Mouse (Mus musculus) hindbrain, postnatal 0 days (tissue): Measurements from ENCODE around the gene Lrrc17. TPM values are rescaled to one million over a fixed set of nuclear protein-coding genes. Genes with fewer than 3 reads are reported as not detected.

ENCODE experiments used
- ATAC-seq: fragments of 200-750 bp; cut with Nextera tagmentation; 2 replicates; pipeline ENCODE4 v1.8.0; 2017; ENCODE audit warnings: mild to moderate bottlenecking, moderate TSS enrichment, moderate library complexity
- DNase-seq: peaks from one replicate; pipeline ENCODE4 v3.0.0-alpha.2; 2015; ENCODE audit warnings: low spot score
- H3K27ac ChIP-seq: fragments of 300-500 bp; sonication (generic); 2 replicates; pipeline ENCODE4 v1.5.1; 2014; ENCODE audit warnings: mild to moderate bottlenecking
- H3K27me3 ChIP-seq: fragments of 300-500 bp; sonication (generic); 2 replicates; pipeline ENCODE4 v1.6.1; 2014; ENCODE audit warnings: low read length, mixed read lengths; ENCODE audit not compliant: insufficient read depth
- H3K36me3 ChIP-seq: fragments of 300-500 bp; sonication (generic); 2 replicates; pipeline ENCODE4 v1.6.1; 2014; ENCODE audit warnings: low read length, mixed read lengths; ENCODE audit not compliant: insufficient read depth
- H3K4me1 ChIP-seq: fragments of 300-500 bp; sonication (generic); 2 replicates; pipeline ENCODE4 v1.6.1; 2014; ENCODE audit warnings: antibody characterized with exemption, low read length, mixed read lengths; ENCODE audit not compliant: insufficient read depth
- H3K4me2 ChIP-seq: fragments of 300-500 bp; sonication (generic); 2 replicates; pipeline ENCODE4 v1.6.1; 2014; ENCODE audit warnings: low read depth, mild to moderate bottlenecking, low read length, moderate library complexity, mixed read lengths
- H3K4me3 ChIP-seq: fragments of 300-500 bp; sonication (generic); 2 replicates; pipeline ENCODE4 v1.5.1; 2014; ENCODE audit warnings: low read length
- H3K9ac ChIP-seq: fragments of 300-500 bp; sonication (generic); replicated peaks from 2 replicates; pipeline ENCODE4 v1.6.1; 2014; ENCODE audit warnings: mild to moderate bottlenecking, low read length, moderate library complexity, mixed read lengths
- H3K9me3 ChIP-seq: fragments of 300-500 bp; sonication (generic); 2 replicates; pipeline ENCODE4 v1.6.1; 2016; ENCODE audit warnings: low read length, mixed read lengths
- CTCF ChIP-seq: IDR thresholded peaks from 2 replicates; pipeline ENCODE4 v1.5.1; 2016; ENCODE audit warnings: antibody characterized with exemption, control low read depth, low read depth
- WGBS: fragments of 180-500 bp; shearing (Covaris S2); extraction: QIAGEN DNeasy Blood & Tissue Kit; methylation state at CpG from one replicate; pipeline ENCODE4 v1.1.7; 2014; 5-methylcytosine and 5-hydroxymethylcytosine counted together
- polyA plus RNA-seq: library from polyadenylated mRNA; unstranded; fragments of >200 nt; fragmentation: Nextera tagmentation; extraction: Ambion mirVana; gene quantifications from 2 replicates; pipeline ENCODE4 v1.2.1, GENCODE M21; 2015
- total RNA-seq: library from RNA; depleted of rRNA; stranded (reverse); fragments of >200 nt; gene quantifications from 2 replicates; pipeline ENCODE4 v1.2.3, GENCODE M21; 2014

The Lrrc17 gene
- total and polyA plus RNA-seq, 2 experiments from 2014 or later: 1.9 to 3.9 TPM

DNA sequence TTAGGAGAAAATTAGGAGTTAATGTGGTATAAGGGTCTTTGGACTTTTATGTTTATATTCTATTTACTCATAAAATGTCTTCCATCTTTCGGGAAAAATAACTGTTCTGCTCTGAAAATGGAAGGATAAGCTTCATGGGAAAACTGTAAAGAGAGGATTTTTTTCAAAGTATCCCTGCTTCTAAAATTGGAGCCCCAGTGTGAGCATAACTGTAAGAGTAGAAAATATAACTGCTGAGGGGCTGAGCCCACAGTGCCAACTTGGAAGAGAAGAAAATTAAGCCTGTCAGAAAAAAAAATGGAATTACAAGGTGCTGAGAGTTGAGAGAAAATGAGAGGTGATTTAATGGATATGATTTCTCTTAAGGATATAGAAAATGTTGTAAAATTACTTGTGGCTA, 11.4 kb downstream of the Lrrc17 start:
- no peak for TF ChIP-seq CTCF
- Histone ChIP-seq H3K4me1 (no peaks in the 10 kb centered on the region), H3K9me3 (no peaks in the 10 kb centered on the region), H3K4me2 (no peak overlapping the region), H3K27ac (no peak overlapping the region), H3K9ac (no peak overlapping the region), H3K36me3 (no peaks in the 10 kb centered on the region), H3K27me3 (no peaks in the 10 kb centered on the region), H3K4me3 (no peak overlapping the region)
- ATAC-seq (no peak), DNase-seq (no peak)
- WGBS: 86% methylated on average over 1 of the region's 1 CpGs

DNA sequence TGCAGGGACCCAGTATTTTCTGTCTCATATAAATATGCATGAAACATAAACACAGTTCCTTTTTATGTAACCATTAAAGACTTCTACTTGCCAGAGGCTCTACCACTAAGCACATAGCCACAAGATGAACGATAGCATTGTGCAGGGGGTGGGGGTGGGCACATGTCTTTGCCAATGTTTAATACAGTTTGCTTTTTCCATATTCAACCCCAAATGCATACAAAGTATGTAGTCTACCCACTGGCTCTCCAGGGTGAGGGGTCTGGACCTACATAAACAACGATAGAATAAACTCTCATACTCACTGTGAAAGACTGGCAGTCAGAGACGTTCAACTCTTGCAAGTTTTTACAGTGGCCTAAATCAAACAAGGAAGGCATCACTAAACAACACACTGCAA, 13.1 kb downstream of the Lrrc17 start:
- Histone ChIP-seq H3K4me2 (no peak overlapping the region), H3K36me3 (no peaks in the 10 kb centered on the region), H3K4me3 (no peak overlapping the region), H3K4me1 (no peaks in the 10 kb centered on the region), H3K9ac (no peak overlapping the region), H3K27me3 (no peaks in the 10 kb centered on the region), H3K9me3 (no peaks in the 10 kb centered on the region), H3K27ac (no peak overlapping the region)
- TF ChIP-seq CTCF: no peak
- no peak for DNase-seq
- ATAC-seq: no peak
- 66% methylated on average over 3 of the region's 3 CpGs for WGBS

DNA sequence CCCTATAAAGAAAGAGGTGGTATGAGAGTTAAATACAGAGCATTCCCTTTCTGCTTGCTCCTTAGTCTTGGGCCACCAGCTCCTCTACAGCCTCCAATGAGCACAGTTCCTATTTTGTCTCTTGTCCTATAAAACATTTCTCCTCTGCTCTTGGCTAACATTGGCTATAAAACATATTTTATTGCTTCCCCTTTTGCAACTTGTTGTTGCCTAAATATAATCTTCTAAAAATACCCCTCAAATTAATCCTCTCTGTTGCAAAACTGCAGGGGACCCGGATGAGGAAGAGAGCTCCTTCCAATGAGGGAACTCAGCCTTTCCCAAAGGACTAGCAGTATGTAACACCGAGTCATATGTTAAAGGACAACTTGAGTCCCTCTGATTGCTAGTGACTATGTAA, 20.6 kb downstream of the Lrrc17 start:
- WGBS: 80% methylated on average over 2 of the region's 2 CpGs
- ATAC-seq (no peak), DNase-seq (no peak)
- H3K27ac ChIP-seq: no peak overlapping the region
- H3K4me1 ChIP-seq: no peaks in the 10 kb centered on the region
- H3K4me2 ChIP-seq: no peak overlapping the region
- H3K4me3 ChIP-seq: no peak overlapping the region
- no peaks in the 10 kb centered on the region for H3K36me3 ChIP-seq
- no peaks in the 10 kb centered on the region for H3K9me3 ChIP-seq
- no peaks in the 10 kb centered on the region for H3K27me3 ChIP-seq
- no peak overlapping the region for H3K9ac ChIP-seq
- no peak for TF ChIP-seq CTCF

- no peak overlapping the region for H3K4me2 ChIP-seq
- ATAC-seq (no peak), DNase-seq (no peak)
Observed at GRCm38 (mm10) chr5:21565392-21566065, 22.2 kb downstream of the Lrrc17 start.

GRCm38 (mm10) chr5:21567784-21568183, 24.4 kb downstream of the Lrrc17 start:
- Histone ChIP-seq H3K9ac (no peak overlapping the region), H3K27me3 (no peaks in the 10 kb centered on the region), H3K4me3 (no peak overlapping the region), H3K4me1 (no peaks in the 10 kb centered on the region), H3K9me3 (no peaks in the 10 kb centered on the region), H3K36me3 (no peaks in the 10 kb centered on the region), H3K4me2 (no peak overlapping the region), H3K27ac (no peak overlapping the region)
- DNase-seq: no peak
- TF ChIP-seq CTCF: no peak
- ATAC-seq: no peak
- 93% methylated on average over 1 of the region's 1 CpGs for WGBS

More at GRCm38 (mm10) chr5:21565392-21566065, 22.2 kb downstream of the Lrrc17 start:
- Histone ChIP-seq H3K27ac (no peak overlapping the region), H3K36me3 (no peaks in the 10 kb centered on the region), H3K4me1 (no peaks in the 10 kb centered on the region), H3K4me3 (no peak overlapping the region), H3K27me3 (no peaks in the 10 kb centered on the region), H3K9ac (no peak overlapping the region), H3K9me3 (no peaks in the 10 kb centered on the region)
- 85% methylated on average over 9 of the region's 9 CpGs for WGBS
- TF ChIP-seq CTCF: no peak

DNA sequence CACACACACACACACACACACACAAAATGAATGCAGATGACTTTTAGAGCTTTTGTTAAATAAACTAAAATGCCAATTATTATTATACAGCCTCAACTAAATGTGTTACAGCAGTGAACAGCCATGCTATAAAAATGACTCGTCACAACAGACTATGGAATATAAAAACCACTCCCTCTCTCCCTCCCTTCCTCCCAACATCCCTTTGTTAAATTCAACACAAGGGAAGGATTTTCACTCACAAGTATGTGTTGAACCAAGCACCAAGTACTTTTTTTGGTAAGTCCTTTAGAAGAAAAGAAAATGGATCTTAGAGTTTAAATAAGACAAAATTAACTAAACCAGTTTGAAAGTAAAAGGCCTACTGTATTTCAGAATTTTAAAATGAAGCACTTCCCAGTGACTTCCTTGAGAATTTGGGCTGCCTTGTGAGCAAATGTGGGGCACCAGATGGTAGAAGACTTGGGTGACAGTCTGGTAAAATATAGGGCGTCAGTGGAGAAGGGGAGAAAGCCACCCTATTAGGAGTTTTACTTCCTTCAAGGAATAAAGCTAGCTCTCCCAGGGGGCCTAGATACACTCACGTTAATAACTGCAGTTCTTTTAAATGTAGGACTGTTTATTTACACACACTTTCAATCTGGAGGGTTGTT, 29.5 kb downstream of the Lrrc17 start:
- Histone ChIP-seq H3K4me2 (no peak overlapping the region), H3K4me3 (no peak overlapping the region), H3K36me3 (no peaks in the 10 kb centered on the region), H3K27ac (no peak overlapping the region), H3K4me1 (no peaks in the 10 kb centered on the region), H3K27me3 (no peaks in the 10 kb centered on the region), H3K9me3 (no peaks in the 10 kb centered on the region), H3K9ac (no peak overlapping the region)
- DNase-seq: no peak
- no peak for ATAC-seq
- WGBS: 65% methylated on average over 3 of the region's 3 CpGs
- TF ChIP-seq CTCF: no peak
